Mouse (Mus musculus) A20 (cell line): ENCODE data around the gene Fxyd2.

ENCODE experiments used
- DNase-seq: peaks from one replicate; pipeline ENCODE4 v3.0.0-alpha.2; 2011; ENCODE audit warnings: low read depth, low spot score

Fxyd2 gene

GRCm38 (mm10) chr9:45391299-45391698 is 8.2 kb upstream of the Fxyd2 start:
- DNase-seq, result no peak

GRCm38 (mm10) chr9:45395218-45395617 is 4.3 kb upstream of the Fxyd2 start:
- DNase-seq, result no peak

- no peak for DNase-seq
Measured at GRCm38 (mm10) chr9:45395796-45396195, 3.7 kb upstream of the Fxyd2 start.

- DNase-seq, result no peak
Measured at GRCm38 (mm10) chr9:45398336-45398735, 1.1 kb upstream of the Fxyd2 start.

GRCm38 (mm10) chr9:45401851-45402250 is 2.4 kb downstream of the Fxyd2 start:
- no peak for DNase-seq

GRCm38 (mm10) chr9:45402957-45403356 is 3.5 kb downstream of the Fxyd2 start:
- no peak for DNase-seq

- DNase-seq, result peak; percentile 29
Measured at GRCm38 (mm10) chr9:45405694-45406093, 6.2 kb downstream of the Fxyd2 start.

- DNase-seq, result no peak
Measured at GRCm38 (mm10) chr9:45406808-45407207, 7.3 kb downstream of the Fxyd2 start.

- DNase-seq, result peak; percentile 26
Measured at GRCm38 (mm10) chr9:45407706-45408675, 8.5 kb downstream of the Fxyd2 start.

- DNase-seq, result no peak
Measured at GRCm38 (mm10) chr9:45410193-45410592, 10.7 kb downstream of the Fxyd2 start.

- no peak for DNase-seq
Measured at GRCm38 (mm10) chr9:45410614-45411013, 11.1 kb downstream of the Fxyd2 start.

GRCm38 (mm10) chr9:45411111-45411510 is 11.6 kb downstream of the Fxyd2 start:
- DNase-seq, result no peak

GRCm38 (mm10) chr9:45411803-45412202 is 12.3 kb downstream of the Fxyd2 start:
- peak; percentile 70 for DNase-seq

- peak; percentile 85 for DNase-seq
Measured at GRCm38 (mm10) chr9:45412287-45412686, 12.8 kb downstream of the Fxyd2 start.

- no peak for DNase-seq
Measured at GRCm38 (mm10) chr9:45412700-45413477, 13.4 kb downstream of the Fxyd2 start.

GRCm38 (mm10) chr9:45413478-45414140 is 14.1 kb downstream of the Fxyd2 start:
- DNase-seq, result peak; percentile 57

GRCm38 (mm10) chr9:45415912-45416311 is 16.4 kb downstream of the Fxyd2 start:
- DNase-seq, result peak; percentile 60

GRCm38 (mm10) chr9:45417245-45417644 is 17.8 kb downstream of the Fxyd2 start:
- peak; percentile 85 for DNase-seq

GRCm38 (mm10) chr9:45418252-45418651 is 18.8 kb downstream of the Fxyd2 start:
- no peak for DNase-seq

GRCm38 (mm10) chr9:45421209-45421608 is 21.7 kb downstream of the Fxyd2 start:
- DNase-seq, result peak; percentile 51

- no peak for DNase-seq
Measured at GRCm38 (mm10) chr9:45422761-45423298, 23.4 kb downstream of the Fxyd2 start.

GRCm38 (mm10) chr9:45426456-45426855 is 27.0 kb downstream of the Fxyd2 start, which contains the start of gene Dscaml1:
Gene Dscaml1, plus strand, starts transcription at chr9:45426628.
- no peak for DNase-seq
